Mouse (Mus musculus) heart, postnatal 0 days (tissue): Measurements from ENCODE around the gene Ptrh1. TPM values are rescaled to one million over a fixed set of nuclear protein-coding genes. Genes with fewer than 3 reads are reported as not detected.
A peak's percentile ranks its signal among the peaks of the same experiment; 100 is the strongest.

Experiments
- ATAC-seq: fragments of 200-750 bp; cut with Nextera tagmentation; 2 replicates; pipeline ENCODE4 v1.8.0; 2017; ENCODE audit warnings: low read depth, moderate number of reproducible peaks, moderate library complexity; ENCODE audit not compliant: insufficient read depth
- DNase-seq: peaks from one replicate; pipeline ENCODE4 v3.0.0-alpha.2; 2016; ENCODE audit warnings: low spot score
- H3K27ac ChIP-seq: fragments of 300-500 bp; sonication (generic); 2 replicates; pipeline ENCODE4 v1.5.1; 2014; ENCODE audit warnings: low read depth, mild to moderate bottlenecking
- H3K27me3 ChIP-seq: fragments of 300-500 bp; sonication (generic); 2 replicates; pipeline ENCODE4 v1.6.1; 2014; ENCODE audit warnings: low read length, mixed read lengths; ENCODE audit not compliant: control insufficient read depth, insufficient read depth
- H3K36me3 ChIP-seq: fragments of 300-500 bp; sonication (generic); replicated peaks from 2 replicates; pipeline ENCODE4 v1.6.1; 2014; ENCODE audit warnings: low read length, mixed read lengths; ENCODE audit not compliant: control insufficient read depth, insufficient read depth
- H3K4me1 ChIP-seq: fragments of 300-500 bp; sonication (generic); 2 replicates; pipeline ENCODE4 v1.6.1; 2014; ENCODE audit warnings: antibody characterized with exemption; ENCODE audit not compliant: control insufficient read depth, insufficient read depth
- H3K4me2 ChIP-seq: fragments of 300-500 bp; sonication (generic); 2 replicates; pipeline ENCODE4 v1.6.1; 2014; ENCODE audit warnings: low read depth, mild to moderate bottlenecking, low read length, moderate library complexity
- H3K4me3 ChIP-seq: fragments of 300-500 bp; sonication (generic); 2 replicates; pipeline ENCODE4 v1.5.1; 2014; ENCODE audit warnings: low read depth, low read length
- H3K9ac ChIP-seq: fragments of 300-500 bp; sonication (generic); replicated peaks from 2 replicates; pipeline ENCODE4 v1.6.1; 2014; ENCODE audit warnings: low read depth, low read length, mixed read lengths
- H3K9me3 ChIP-seq: fragments of 300-500 bp; sonication (generic); replicated peaks from 2 replicates; pipeline ENCODE4 v1.6.1; 2016; ENCODE audit warnings: low read length; ENCODE audit not compliant: control insufficient read depth
- CTCF ChIP-seq: IDR thresholded peaks from 2 replicates; pipeline ENCODE4 v1.5.1; 2016; ENCODE audit warnings: antibody characterized with exemption, control low read depth, low read depth
- EP300 ChIP-seq: IDR thresholded peaks from 2 replicates; pipeline ENCODE4 v1.6.1; 2016; ENCODE audit warnings: antibody characterized with exemption, low read depth
- WGBS: fragments of 180-500 bp; shearing (Covaris S2); extraction: QIAGEN DNeasy Blood & Tissue Kit; methylation state at CpG from one replicate; pipeline ENCODE4 v1.1.7; 2014; 5-methylcytosine and 5-hydroxymethylcytosine counted together
- polyA plus RNA-seq: library from polyadenylated mRNA; unstranded; fragments of >200 nt; fragmentation: Nextera tagmentation; extraction: Ambion mirVana; gene quantifications from 2 replicates; pipeline ENCODE4 v1.2.1, GENCODE M21; 2015
- total RNA-seq: library from RNA; depleted of rRNA; stranded (reverse); fragments of >200 nt; gene quantifications from 2 replicates; pipeline ENCODE4 v1.2.3, GENCODE M21; 2014; ENCODE audit warnings: low replicate concordance

Ptrh1 gene
- total and polyA plus RNA-seq, 2 experiments from 2014 or later, result 2.9 to 4.8 TPM

- Histone ChIP-seq H3K9ac (no peak overlapping the region), H3K27ac (no peak overlapping the region), H3K9me3 (no peaks in the 10 kb centered on the region), H3K36me3 (peaks cover 46% of the 10 kb centered on the region), H3K4me1 (no peaks in the 10 kb centered on the region), H3K4me2 (no peak overlapping the region), H3K27me3 (no peaks in the 10 kb centered on the region), H3K4me3 (no peak overlapping the region)
- 67% methylated on average over 17 of the region's 17 CpGs for WGBS
- DNase-seq (no peak), ATAC-seq (no peak)
- TF ChIP-seq EP300, result no peak
- no peak for TF ChIP-seq CTCF
Measured at GRCm38 (mm10) chr2:32816946-32817581, 41.5 kb downstream of the Ptrh1 start.

- H3K27me3 ChIP-seq, result no peaks in the 10 kb centered on the region
- H3K36me3 ChIP-seq, result peaks cover 46% of the 10 kb centered on the region
- H3K27ac ChIP-seq, result no peak overlapping the region
Measured at GRCm38 (mm10) chr2:32817589-32817988, 42.0 kb downstream of the Ptrh1 start.

GRCm38 (mm10) chr2:32818208-32818607 is 42.6 kb downstream of the Ptrh1 start:
- no peak for TF ChIP-seq EP300
- TF ChIP-seq CTCF, result no peak
- Histone ChIP-seq H3K36me3 (peaks cover 48% of the 10 kb centered on the region), H3K9me3 (no peaks in the 10 kb centered on the region), H3K27ac (no peak overlapping the region), H3K4me3 (no peak overlapping the region), H3K9ac (no peak overlapping the region), H3K4me2 (no peak overlapping the region), H3K27me3 (no peaks in the 10 kb centered on the region), H3K4me1 (no peaks in the 10 kb centered on the region)
- 93% methylated on average over 5 of the region's 5 CpGs for WGBS
- ATAC-seq (no peak), DNase-seq (no peak)

More at GRCm38 (mm10) chr2:32817589-32817988, 42.0 kb downstream of the Ptrh1 start:
- no peak for TF ChIP-seq EP300
- no peak for TF ChIP-seq CTCF
- Histone ChIP-seq H3K9ac (no peak overlapping the region), H3K4me1 (no peaks in the 10 kb centered on the region), H3K4me3 (no peak overlapping the region), H3K9me3 (no peaks in the 10 kb centered on the region), H3K4me2 (no peak overlapping the region)
- ATAC-seq (no peak), DNase-seq (no peak)
- WGBS, result 72% methylated on average over 7 of the region's 7 CpGs

GRCm38 (mm10) chr2:32821041-32821802 is 45.6 kb downstream of the Ptrh1 start:
- Histone ChIP-seq H3K9me3 (no peaks in the 10 kb centered on the region), H3K4me2 (no peak overlapping the region), H3K4me1 (no peaks in the 10 kb centered on the region), H3K36me3 (peaks cover 24% of the 10 kb centered on the region), H3K9ac (no peak overlapping the region), H3K4me3 (no peak overlapping the region), H3K27me3 (no peaks in the 10 kb centered on the region), H3K27ac (no peak overlapping the region)
- ATAC-seq (no peak), DNase-seq (no peak)
- WGBS, result 63% methylated on average over 11 of the region's 11 CpGs
- TF ChIP-seq CTCF (peak; percentile 70), EP300 (no peak)

GRCm38 (mm10) chr2:32822643-32823042 is 47.1 kb downstream of the Ptrh1 start:
- H3K4me1 ChIP-seq, result no peaks in the 10 kb centered on the region
- no peaks in the 10 kb centered on the region for H3K27me3 ChIP-seq
- TF ChIP-seq EP300 (no peak), CTCF (no peak)
- H3K4me3 ChIP-seq, result no peak overlapping the region
- WGBS, result 77% methylated on average over 6 of the region's 6 CpGs
- peaks cover 22% of the 10 kb centered on the region for H3K36me3 ChIP-seq
- H3K27ac ChIP-seq, result no peak overlapping the region
- no peak overlapping the region for H3K9ac ChIP-seq
- H3K4me2 ChIP-seq, result no peak overlapping the region
- H3K9me3 ChIP-seq, result no peaks in the 10 kb centered on the region
- no peak for DNase-seq
- no peak for ATAC-seq
